Mouse (Mus musculus) mouse trophoblast stem cell (cell line): ENCODE results near the gene Upf1.

Source experiments
- in situ Hi-C, 2 experiments: fragments of 300-500 bp; cut with MseI, MboI; formaldehyde crosslinking; loops; 2 replicates in 1 of 2; 3 replicates in 1 of 2; pipeline ENCODE4 v1.15.1; 2025

Upf1 gene

DNA sequence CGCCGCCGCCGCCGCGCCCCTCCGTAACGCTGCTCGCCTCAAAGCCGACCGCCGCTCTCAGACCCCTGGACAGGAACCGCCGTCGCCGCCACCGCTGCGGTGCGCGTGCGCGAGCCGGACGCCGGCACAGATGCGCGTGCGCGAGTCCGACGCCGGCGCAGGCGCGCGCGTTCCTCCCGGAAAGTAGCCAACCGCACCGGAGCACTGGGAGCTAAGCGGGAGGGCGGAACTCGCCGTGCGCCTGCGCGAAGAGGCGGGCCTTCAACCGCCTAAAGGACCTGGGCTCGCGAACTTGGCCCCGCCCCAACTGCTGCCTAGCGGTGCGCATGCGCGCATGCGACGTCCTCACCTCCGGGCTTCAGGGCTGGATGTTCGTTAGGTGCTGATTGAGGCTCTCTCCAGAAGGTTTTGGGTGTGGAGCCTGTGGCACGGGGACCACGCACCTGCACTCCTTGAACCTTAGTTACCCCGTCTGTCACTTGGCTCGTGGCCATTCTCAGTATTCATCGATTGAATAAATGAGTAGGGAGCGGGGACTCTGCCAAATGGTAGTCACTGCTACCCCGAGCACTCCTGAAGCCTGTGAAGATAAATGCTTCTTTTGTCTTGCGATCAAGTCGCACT lies at the start of gene Upf1:
Gene Upf1 (minus strand): TSS at position 85 of the 624 bp plus-strand sequence.
- in situ Hi-C loops = no loop called here

DNA sequence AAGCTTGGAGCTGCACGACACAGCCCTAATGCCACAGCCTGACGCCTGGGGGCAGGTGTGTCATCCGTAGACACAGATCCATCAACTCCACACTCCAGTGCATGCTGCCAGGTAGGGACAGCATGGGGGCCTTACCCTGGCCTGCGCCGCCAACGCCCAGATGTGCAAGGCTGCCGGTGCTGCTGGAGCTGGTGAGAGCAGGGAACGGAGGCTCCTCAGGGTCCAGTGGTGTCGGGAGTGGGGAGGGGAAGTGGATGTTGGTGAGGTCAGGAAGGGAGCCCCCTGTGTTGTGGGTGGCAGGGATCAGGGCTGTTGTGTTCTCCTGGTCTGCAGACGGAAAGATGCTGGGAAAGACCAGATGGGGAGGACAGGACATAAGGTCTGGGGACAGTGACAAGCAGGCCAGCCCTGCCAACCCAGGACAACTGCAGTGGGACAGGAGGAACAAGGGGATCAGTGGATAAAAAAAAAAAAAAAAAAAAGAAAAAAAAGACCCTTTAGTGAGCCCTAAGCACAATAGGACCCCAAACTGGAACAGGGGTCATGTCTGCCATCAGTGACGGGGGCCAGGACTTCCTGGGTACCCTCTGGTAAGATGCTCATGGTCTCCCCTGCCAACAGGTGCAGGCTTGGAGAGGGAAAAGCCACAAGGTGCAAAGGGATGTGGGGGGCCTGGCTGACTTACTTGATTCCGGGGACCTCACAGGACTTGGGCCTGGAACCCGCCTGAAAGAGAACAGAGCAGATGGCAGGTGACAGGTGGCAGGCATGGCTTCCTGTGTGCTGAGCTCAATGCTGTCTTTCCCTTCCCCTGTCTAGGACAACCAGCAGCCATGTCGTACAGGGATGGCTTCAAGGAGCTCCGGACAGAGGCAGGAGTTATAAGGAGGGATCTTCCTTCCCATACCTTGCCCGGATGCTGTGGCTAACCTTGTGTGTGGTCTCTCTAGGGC lies 44.8 kb upstream of the Upf1 start:
- in situ Hi-C loops = no loop called here

DNA sequence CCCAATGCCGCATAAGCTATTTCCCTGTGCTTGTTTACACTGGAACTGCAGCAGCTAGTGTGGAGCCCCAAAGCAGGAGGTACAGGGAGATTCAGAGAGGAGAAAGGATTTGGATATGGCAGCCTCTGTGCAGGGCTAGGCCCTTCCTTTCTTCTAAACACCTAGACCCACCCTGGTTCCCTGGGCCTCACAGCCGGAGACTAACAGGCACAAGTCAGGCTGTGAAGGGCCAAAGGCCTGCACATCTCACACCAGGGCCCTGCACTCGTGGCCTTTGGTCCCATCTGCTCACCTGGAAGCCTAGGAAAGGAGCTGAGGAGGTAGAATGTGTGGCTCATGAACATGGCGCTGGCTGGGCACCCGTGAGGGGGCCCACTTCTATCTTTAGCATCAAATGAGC lies 43.1 kb upstream of the Upf1 start:
- in situ Hi-C loops = no loop called here

DNA sequence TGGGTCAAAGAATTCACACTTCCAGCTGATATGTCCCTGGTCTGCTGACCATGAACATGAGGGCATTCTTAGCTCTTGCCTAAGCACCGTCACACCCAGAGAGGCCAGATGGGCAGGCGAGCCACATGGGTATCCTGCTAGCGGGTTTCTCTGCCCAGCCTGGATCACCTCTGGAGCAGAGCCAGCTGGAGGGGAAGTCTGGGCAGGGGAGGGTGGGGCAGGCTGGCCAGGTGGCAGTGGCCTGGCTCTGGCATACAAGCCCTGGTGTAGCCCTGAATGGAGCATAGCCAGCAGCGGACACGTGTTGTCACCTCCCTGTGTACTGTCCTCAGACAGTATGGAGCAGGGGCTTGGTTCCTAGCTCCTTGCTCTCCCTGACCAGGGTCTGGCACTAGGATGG lies 42.6 kb upstream of the Upf1 start:
- in situ Hi-C loops = no loop called here

DNA sequence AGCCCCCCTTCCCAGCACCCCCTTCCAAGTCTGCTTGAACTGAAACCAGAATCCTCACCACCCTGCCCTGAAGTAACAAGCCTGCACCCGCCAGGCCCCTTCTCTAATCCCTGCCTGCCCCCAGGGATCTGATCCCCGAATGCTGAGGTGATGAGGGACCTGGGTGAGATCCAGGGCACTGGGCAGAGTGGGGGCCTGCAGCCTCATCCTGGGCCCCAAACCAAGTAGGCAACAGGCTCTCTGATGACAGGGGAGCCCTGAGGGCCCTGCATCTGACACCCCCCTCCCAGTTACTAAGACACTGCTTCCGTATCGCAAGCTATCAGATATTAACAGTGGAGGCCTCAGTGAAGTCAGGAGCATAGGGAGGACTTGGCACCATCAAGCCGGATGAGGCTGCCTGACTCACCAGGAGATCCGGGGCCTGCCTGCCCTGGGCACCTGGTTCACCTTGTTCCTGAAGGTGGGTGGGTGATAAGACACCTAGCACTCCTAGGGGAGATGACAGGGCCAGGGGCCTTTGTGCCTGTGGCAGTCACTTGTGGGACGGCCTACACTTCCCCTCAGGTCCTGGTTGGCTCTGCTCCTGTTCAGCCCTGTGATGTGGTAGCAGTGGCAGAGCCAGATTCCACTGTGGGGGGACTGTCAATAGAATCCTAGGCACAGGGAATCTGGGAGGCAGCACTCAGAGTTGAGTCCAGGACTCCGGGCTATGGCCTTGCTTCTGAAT lies 41.4 kb upstream of the Upf1 start:
- in situ Hi-C loops = no loop called here

DNA sequence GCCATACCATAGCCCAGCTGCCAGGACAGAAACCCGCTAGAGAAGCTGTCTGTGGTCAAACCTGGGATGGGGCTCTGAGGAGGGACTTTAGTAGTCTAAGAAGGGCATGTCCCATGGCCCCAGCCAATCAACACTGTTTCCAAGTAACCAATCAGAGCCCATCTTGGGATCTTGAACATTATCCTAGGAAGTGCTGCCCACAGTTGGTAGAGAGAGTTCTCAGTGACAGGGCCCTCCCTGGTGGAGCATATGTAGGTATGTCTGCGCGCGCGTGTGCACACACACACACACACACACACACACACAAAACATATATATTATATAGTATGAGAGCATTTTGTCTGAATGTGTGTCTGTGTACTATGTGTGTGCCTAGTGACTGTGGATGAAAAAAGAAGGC lies 40.0 kb upstream of the Upf1 start:
- in situ Hi-C loops = no loop called here

DNA sequence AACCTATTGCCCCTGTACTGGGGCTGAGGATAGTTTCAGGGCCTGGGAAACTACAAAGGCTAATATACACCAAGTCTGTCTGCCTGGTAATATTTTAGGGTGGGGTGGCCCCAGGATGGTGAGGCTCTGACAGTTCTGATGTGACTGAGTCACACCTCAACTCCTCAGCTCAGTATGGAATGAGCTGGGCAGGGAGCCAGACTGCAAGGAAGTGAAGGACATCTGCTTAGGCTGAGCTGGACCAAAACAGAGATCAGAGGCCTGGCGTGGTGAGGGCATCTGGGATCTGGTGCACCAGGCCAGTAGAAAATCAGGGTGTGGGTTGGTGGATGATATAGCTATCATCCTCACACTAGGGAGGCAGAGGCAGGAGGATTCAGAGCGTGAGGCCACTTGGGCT lies 36.6 kb upstream of the Upf1 start:
- in situ Hi-C loops = no loop called here

DNA sequence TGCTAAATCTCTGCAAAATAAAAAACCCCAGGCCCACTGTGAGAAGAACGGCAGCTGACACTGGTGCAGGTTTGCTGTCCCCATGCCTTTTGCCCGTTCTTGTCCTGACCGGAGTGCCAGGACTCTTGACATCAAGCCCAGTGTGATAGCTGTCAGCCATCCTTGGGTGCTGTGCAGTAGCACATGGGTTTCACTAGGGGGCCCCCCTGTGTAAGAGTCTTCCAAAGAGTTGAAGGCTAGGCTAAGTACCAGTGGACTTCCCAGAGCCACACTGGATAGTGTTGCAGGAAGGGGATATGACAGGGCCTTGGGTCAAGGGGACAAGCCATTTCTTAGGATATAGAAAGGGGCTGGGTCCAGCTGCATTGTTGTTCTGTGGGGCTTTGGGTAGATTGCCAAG lies 30.2 kb upstream of the Upf1 start:
- in situ Hi-C loops = no loop called here

DNA sequence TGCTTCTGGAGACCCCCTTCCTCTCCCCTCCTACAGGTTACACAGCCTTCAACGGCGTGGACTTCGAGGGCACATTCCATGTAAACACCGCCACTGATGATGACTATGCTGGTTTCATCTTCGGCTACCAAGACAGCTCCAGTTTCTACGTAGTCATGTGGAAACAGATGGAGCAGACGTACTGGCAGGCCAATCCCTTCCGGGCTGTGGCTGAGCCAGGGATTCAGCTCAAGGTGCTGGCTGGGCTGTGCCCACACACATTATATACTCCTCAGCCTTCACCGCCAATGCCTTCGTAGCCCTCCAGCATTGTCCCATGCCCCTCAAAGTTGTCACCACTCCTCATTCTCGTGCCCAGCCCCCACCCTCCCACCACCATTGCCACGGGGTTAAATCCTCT lies 27.0 kb upstream of the Upf1 start:
- in situ Hi-C loops = no loop called here

DNA sequence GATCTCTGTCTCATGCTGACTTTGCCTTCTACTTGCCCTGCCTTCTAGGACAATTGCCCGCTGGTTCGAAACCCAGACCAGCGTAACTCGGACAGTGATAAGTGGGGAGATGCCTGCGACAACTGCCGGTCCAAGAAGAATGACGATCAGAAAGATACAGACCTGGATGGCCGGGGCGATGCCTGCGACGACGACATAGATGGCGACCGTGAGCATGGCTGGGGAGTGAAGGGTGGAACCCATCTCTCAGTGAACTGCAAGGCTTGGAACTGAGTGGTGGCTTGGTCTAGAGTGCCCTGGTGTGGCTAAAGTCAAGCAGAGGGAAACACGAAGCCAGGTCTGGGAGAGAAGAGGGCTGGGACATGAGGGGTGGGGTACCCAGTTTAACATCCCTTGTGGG lies 24.0 kb upstream of the Upf1 start:
- in situ Hi-C loops = no loop called here

DNA sequence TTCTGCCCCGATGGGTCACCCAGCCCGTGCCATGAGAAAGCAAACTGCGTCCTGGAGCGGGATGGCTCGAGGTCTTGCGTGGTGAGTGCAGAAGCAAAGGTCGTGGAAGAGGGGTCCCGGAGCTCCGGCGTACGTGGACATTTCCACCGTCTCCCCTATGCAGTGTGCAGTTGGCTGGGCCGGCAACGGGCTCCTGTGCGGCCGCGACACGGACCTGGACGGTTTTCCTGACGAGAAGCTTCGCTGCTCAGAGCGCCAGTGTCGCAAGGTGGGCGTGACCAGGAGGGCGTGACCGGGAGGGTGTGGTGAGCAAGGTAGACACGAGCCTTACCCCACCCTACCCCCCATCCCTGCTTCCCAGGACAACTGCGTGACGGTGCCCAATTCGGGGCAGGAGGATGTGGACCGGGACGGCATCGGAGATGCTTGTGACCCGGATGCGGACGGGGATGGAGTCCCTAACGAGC lies 23.2 kb upstream of the Upf1 start:
- in situ Hi-C loops = no loop called here

DNA sequence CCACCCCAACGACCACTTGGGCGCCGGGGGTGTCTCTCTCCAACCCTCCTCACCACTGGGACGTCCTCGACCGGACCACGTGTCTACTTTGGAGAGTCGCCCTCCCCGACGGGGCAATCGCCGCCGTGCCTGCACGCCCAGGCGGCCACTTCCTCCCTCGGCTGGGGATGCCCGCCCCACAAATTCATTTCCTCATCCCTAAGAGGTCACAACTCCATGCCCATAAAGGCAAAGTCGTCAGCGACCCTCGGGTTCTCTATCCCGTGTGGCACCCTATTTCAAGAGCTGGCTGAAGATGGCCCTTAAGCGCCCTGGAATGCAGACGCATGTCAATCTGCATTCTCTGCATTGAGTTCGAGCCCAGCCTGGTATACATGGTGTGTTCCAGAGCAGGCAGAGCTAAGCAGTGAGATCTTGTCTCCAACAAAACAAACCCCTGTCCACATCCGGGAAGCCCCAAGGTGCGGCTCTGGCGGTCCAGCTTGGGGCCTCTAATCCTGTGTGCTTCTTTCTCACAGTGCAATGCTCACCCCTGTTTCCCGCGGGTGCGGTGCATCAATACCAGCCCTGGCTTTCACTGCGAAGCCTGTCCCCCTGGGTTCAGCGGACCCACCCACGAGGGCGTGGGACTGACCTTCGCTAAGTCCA lies 22.3 kb upstream of the Upf1 start:
- in situ Hi-C loops = no loop called here

DNA sequence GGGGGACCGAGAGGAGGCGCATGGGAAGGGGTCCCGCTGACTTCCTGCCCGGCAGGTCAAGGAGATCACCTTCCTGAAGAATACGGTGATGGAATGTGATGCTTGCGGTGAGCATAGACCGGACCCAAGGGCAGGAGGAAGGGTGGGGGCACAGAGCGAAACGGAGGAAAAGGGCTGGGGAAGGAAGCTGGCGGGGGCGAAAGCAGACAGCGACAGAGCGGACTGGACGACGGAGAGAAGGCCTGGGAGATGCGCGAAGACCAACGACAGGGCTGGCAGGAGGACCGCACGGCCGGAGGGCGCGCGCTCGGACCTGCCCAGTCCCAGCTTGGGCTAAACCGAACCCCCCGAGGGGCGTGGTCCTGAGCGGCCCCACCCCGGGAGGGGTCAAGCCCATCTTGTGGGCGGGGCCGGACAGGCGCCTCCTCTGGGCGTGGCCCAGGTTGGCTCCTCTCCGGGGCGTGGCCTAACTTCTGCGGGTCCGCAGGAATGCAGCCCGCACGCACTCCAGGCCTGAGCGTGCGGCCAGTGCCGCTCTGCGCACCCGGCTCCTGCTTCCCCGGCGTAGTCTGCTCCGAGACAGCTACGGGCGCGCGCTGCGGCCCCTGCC lies 21.3 kb upstream of the Upf1 start:
- in situ Hi-C loops = no loop called here

DNA sequence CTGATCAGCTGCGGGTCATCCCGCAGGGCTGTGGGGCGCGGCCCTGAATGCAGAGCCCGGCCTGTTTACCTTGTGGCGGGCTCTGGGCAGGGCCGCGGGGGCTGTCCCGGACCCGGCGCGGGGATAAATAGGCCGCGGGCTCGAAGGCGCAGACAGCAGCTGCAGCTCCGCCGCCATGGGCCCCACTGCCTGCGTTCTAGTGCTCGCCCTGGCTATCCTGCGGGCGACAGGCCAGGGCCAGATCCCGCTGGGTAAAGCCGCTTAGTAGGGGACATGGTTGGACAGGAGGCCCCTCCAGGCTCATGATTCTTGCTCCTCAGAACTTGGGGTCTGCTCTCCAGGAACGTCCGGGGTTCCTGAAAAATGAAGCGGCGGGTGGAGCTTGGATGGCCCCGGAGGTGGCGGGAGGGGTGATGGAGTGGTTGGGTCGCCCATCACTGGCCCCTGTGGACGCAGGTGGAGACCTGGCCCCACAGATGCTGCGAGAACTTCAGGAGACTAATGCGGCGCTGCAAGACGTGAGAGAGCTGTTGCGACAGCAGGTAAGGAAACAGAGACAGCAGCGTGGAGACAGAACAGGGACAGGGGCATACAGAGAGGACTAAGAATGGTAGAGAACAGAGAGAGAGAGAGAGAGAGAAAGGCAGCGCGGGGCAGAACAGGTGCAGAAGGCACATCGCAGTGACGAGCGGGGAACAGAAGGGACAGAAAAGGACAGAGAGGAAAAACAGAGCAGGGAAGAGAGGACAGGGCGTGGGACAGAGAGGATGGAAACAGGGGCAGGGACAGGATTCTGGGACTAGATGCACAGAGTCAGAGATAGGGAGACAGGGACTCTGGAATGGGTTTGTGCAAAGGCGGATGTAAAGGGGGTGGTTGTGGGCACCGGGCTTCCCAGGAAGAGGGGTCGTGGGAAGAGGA lies 20.6 kb upstream of the Upf1 start, which contains the start of gene Comp:
Gene Comp (plus strand): TSS at position 162 of the 921 bp plus-strand sequence.
- in situ Hi-C loops = no loop called here

DNA sequence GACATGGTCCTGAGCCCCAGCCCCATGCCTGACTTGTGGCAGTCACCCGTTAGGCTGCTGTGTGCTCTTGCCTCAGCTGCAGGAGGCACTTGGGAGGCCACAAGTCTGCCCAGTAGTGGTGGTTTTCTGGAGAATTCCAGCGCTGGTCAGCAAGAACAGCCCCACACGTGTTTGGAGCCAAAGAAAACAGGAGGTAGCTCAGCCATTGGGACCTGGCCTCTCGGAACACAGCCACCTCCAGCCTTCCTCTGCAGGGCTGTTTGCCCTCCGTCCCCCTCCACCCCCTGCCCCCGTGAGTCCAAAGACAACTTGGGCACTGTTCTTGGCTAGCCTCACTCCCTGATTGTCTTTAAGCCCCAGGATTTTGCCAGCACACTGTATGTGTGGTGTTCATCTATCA lies 18.9 kb upstream of the Upf1 start:
- in situ Hi-C loops = no loop called here

DNA sequence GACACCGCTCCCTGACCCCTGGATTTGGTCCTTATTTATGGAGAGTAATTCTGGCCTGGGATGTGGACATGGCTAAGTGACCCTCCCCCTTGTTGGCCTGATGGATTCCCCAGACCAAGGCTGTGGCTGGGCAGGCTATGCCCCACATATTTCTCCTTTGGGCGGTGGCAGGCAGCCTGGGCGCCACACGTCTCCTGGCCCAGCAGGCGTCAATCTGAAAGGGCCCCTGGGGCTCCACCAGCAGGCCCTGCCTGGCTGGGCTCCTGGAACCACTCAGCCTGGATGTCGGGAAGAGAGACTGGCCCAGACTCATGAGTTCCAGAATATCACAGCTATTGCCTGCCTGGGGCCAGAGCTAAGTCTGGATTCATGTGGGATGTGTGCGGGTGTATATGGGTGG lies 17.4 kb upstream of the Upf1 start:
- in situ Hi-C loops = no loop called here

DNA sequence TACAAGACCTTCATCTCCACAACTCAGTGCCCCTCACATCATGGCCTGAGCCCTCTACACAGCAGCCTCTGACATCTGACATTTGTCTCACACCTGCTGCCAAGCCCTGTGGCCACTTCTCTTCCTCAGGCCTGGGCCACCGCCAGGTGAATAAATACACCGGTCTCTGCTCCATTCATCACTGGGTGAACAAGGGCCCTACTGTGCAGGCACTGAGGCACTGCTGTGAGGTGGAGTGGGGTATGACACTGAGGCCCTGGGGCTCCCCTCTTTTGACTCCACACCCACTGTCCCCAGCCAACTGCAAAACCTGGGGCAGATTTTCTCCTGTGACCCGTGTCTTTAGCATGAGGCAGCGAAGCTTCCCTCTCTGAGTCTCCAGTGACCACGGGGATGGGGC lies 13.5 kb upstream of the Upf1 start:
- in situ Hi-C loops = no loop called here

DNA sequence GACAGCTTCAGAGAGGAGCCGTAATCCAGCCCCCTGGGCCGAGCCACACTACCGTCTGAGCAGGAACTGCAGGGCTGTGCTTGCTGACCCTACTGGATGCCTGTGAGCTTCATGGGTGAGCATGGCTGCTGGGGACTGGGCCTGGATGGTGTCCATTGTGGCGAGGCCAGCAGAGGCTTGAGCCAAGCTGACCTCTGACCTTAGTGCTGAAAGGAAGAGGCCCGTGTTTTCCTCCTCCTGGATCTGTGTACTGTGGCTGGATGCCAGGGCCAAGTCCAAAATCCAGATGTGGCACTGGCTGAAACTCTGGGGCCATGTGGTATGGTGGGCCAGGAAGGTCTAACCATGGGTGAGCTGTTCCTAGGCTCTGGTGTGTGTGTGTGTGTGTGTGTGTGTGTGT lies 11.0 kb upstream of the Upf1 start:
- in situ Hi-C loops = no loop called here

DNA sequence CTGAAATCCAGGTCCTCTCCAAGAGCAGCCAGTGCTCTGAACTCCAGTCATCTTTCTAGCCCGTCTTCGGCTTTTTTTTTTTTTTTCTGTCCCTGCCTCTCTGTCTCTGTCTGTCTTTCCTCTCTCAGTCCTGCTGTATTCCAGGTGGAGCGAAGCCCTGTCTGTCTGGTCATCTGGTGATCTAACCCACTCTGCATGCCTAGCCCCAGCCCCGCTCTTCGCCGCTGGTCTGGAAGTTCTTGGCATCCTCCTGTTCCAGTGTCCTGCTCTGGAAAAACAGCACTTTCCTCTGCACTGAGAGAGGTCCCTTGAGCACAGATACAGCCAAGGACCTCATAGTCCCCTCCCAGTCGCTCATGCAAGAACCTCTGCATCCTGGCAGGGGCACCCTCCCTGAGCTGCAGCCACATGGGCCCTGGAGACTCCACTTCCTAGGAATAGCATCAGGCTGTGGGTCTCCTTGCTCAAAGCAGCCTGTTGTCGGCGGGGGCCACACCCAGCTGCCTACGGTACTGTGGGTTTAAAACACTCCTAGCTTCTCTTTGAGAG lies 8.5 kb upstream of the Upf1 start:
- in situ Hi-C loops = no loop called here

DNA sequence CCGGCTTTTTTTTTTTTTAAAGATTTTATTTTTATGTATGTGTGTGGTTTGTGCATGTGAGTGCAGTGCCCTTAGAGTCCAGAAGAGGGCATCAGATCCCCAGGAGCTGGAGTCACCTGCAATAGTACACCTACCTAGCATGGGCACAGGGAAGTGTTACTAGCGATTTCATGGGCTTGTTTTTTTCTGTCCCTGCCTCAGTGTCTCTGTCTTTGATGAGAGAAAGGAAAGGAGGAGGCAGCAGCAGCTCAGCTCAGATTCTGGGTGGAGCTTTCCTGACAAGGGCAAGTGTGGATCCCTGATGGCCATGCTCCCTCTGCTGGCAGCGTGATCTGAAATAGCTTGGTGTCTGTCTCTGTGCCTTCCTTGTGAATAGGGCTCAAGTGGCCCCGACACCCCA lies 7.7 kb upstream of the Upf1 start:
- in situ Hi-C loops = no loop called here
